Mouse (Mus musculus) urinary bladder, postnatal 4 days (tissue): ENCODE data around the gene Inpp5e.

Source experiments
- DNase-seq, 2 experiments: peaks; one replicate each; pipeline ENCODE4 v3.0.0; 2021 to 2022; ENCODE audit warnings: low spot score in 2 of 2

Gene Inpp5e

GRCm38 (mm10) chr2:26408515-26409356 lies at the start of gene Inpp5e:
Gene Inpp5e (minus strand): TSS chr2:26409203.
- DNase-seq: peak; percentile 96 to 98

DNA sequence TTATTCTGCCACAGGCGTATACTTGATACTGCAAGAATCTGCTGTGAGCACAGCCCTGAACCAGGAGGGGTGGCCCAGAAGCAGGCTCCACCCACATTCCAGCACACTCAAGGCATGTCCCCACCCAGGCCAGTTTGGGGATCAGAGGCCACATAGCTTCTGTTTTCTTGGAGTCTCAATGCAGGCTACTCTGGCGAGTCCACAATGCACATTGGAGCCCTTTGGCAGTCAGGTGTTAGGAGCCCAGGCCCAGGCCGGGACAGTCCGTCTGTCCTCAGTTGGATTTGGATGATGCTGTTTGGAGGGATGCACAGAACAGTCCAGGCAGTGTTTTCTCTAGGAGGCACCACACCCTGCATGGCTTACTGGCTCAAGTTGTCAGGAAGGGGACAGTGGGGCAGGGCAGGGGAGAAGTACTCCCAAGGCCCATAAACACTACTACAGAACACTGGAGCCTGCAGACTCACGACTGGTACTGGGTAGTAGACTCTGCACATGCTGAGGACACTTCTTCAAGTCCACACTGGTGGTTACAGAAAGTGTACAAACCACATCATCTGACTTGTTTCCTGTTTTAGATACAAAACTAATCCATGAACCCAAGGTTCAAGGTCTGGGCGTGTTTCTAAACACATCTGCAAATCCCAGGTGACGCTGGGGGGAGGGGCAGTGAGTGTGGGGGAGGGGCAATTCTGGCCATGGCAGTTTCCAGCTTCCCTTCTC lies 49.6 kb upstream of the Inpp5e start:
- DNase-seq: peak in 1 of 2 experiments; percentile 60

DNA sequence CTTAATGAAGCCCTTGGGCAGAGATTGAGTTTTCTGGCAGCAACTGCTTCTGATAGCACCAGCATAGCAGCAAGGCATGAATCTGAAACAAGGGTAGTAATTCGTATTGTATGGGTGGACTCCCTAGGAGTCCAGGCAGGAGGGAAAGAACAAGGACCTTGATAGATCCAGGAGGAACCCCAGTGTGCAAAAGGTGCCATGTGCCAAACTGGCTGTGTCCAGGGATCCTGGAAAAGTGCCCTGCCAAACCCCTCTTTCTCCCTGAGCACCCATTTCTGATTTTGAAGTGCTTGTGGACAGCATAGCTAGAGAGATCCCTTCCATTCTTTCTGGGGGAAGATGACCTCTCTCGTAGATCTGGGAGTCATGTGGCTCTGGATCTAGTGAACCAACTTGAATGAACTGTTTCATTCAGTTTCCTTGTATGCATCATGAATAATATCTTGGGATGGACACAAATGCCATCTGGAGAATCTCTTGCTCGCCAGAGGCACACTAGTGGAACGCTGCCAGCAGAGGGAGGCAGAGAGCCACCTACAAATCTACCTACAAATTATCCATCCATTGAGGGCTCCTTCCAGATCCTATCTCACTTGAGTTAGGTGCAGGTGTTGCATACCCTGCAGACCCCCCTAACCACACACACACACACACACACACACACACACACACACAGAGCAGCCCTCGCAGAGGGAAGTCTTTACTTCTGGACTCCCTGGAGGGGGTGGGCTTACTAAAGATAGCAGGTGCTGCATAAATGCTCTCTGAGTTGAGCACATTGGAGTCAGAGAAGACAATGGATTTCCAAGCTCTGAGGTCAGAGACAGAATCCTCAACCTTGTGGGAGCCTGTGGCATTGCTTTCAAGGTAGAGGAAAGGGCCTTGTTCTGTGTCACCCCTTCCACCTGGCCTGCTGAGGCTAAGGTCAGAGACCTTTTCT lies 40.4 kb upstream of the Inpp5e start:
- peak in 1 of 2 experiments; percentile 76 for DNase-seq

DNA sequence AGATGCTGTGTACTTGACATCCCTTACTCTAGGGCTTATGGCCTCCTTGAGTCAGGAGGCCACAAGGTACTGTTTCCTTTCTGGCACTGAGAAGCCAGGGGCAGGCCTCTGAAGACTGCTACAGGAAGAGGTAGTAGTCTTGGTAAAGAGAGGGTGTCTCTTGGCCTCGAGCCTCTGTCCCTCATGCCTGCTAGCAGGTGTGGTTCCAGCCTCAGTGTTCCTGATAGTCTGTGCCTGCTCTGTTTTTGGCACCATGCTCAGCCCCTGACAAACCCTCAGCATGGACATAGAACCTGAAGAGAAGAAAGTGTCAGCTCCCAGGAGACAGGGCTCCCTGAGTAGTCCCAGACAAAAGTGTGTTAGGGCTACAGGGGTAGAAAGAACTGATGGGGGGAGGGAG lies 38.4 kb upstream of the Inpp5e start:
- DNase-seq: no peak

DNA sequence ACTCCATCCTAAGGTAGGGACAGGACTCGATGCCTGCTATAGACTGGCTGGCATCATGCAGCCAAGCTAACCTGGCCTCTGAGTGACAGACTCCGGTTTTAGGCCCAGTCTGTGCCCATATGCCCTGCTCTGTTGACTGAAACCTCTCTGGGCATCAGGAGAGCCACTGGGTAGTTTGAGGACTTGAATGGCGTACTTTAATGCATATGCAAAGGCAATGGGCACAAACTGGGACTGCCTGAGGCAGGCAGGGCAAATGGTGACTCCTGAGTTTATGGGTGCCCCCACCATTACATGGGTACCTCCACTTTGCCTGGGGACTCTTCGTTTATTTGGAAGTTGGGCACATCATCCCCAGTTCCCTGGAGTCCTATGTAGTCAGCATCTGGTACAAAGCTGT lies 37.7 kb upstream of the Inpp5e start:
- DNase-seq: no peak

DNA sequence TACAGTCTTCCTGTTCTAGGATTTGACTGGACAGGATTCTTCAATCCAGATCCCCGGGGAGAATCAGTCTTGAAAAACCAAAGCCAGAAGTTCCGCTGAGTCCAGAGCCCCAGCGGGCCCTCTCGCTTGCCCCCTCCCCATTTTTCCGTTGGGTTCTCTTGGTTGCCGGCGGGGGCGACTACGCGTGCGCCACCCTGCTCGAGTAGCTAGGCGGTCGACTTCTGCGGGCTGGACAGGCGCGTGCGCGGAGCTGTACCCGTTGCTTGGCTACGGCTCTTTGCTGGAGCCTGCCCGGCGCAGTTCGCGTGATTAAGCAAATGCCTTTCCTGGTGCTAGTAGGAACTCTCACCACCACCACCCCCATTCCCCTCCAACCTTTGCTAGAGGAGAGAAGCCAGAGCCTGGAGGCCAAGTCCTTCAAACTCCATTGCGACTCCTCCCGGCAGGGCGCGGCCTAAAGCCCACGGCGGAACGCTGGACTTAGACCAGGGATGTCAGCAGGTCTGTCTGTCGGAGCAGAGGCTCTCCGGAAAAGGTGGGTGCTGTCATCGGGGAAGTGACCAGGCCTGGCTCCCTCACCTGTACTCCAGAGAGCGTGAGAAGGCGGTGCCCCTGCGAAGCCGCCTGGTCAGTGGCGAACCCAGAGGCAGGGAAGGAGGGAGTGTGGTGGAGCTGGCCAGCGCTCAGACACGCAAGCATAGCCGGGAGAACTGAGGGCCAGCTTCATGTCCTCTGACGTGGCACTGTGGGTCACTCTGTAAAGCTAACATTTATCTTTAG lies 36.9 kb upstream of the Inpp5e start:
- peak; percentile 90 to 92 for DNase-seq

GRCm38 (mm10) chr2:26444946-26445665 lies 36.1 kb upstream of the Inpp5e start, which contains the start of gene Sec16a:
Gene Sec16a (minus strand): TSS chr2:26445216.
- peak; percentile 100 for DNase-seq

DNA sequence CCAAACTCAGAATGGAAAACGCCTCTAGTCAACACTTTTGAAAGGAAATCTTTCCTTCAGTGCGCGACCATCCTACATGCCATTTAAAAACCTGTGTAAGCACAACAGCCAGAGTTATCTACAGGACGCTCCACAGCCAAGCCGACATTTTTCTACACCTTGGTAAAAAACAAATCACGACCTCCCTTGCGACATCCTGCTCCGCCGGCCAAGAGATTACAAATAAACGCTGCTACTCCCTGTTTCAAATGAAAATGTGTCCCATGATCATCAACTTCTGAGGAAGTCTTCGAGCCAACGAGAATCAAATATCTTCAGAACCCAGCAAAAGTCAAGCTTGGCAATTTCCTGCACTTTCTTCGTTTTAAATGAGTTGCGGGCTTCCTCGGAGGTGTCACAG lies 35.4 kb upstream of the Inpp5e start:
- DNase-seq: no peak

DNA sequence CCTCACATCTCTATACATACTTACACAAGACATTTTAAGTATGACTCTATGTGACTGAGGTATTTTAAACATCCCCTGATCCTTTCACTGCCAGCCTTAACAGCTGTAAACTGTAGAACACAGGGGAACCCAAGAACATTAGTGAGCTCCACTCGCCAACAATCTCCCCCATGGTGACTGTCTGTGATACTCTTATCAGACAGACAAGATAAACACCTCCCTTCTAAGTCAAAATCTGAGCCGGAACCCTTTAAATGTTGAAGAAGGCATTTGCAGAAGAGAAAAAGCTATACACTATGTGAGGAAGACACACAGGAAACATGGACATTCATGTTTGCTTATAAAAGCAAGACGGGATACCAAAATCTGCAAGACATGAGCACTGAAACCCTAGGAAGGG lies 34.9 kb upstream of the Inpp5e start:
- no peak for DNase-seq

DNA sequence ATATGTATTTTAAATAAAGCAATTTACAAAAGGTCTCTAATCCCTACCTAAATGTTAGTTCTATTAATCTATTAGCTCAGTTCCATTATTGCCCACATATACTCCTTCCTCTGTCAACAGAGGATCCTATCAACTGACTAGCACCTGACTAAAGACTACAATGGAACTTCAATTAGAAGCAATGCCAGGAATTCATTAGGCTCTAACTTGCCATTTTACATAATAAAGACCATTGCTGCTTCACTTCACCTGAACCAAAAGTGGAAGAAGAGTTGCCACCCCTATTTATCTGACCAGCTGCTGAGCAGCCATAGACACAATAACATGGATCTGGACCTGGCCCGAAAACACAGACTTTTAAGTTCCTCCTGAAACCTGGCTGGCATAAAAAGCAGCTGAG lies 33.8 kb upstream of the Inpp5e start:
- DNase-seq: no peak

DNA sequence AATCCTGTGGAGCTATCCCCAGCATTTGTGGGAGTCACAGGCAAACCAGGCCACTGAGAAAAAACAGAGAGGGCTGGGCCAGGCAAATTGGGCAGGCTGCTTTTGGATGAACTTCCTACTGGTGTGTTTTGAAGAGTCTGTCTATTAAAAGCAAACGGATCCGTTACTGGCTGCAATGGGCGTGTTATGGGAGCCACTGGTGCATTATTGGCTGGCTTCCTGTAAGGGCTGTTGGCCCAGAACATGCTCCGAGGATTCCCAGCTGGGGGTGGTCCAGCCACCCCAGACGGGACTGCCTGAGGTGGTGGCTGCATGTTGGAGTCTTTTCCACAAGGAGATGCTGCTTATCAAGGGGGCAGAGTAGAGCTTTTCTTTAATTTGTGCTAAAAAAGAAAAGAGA lies 32.7 kb upstream of the Inpp5e start:
- no peak for DNase-seq

GRCm38 (mm10) chr2:26441261-26441660 lies 32.3 kb upstream of the Inpp5e start:
- DNase-seq: no peak

- no peak for DNase-seq
Measured at GRCm38 (mm10) chr2:26439671-26440070, 30.7 kb upstream of the Inpp5e start.

DNA sequence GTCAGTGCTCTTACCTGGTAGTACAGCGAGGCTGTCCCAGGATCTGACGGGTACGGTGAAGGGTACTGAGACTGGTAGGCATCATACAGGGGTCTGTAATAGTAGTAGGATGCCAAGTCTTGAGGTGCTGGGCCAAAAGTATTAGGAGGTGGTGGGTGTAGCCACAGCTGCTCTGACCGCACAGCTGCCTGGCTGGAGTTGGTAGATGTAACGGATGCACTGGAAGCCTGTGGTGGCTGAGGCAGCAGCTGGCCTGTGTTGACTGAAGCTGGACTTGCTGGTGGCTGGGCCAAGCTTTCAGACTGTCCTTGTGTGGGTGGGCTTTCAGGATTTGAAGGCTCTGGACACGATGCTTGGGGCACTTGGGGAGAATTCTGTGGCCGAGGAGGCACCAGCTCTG lies 29.4 kb upstream of the Inpp5e start:
- no peak for DNase-seq

GRCm38 (mm10) chr2:26437221-26437620 lies 28.2 kb upstream of the Inpp5e start:
- DNase-seq: no peak

- no peak for DNase-seq
Measured at GRCm38 (mm10) chr2:26434791-26435572, 26.0 kb upstream of the Inpp5e start.

- DNase-seq: no peak
Measured at GRCm38 (mm10) chr2:26429851-26430250, 20.8 kb upstream of the Inpp5e start.

DNA sequence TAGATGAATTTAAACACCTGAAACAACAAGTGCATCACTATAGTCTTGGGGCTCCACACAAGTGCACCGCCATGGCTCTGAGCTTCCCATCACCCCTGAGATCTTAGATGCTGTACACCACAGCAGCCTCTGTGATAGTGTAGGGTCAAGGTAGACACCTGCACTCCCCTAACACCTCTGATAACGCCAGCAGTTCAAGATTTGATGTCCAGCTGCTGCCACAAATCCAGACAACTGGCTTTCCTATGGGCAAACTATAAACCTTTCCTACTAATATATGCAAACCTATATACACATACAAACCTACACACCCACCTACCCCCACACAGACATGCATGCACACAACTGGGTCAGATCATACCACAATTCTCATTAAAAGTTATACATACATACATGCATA lies 15.5 kb upstream of the Inpp5e start:
- no peak for DNase-seq

GRCm38 (mm10) chr2:26423086-26423485 lies 14.1 kb upstream of the Inpp5e start:
- no peak for DNase-seq

- no peak for DNase-seq
Measured at GRCm38 (mm10) chr2:26421969-26422368, 13.0 kb upstream of the Inpp5e start.
